Mouse (Mus musculus) heart, embryonic 12.5 days (tissue): ENCODE measurements around the gene Gnptab. TPM values are rescaled to one million over a fixed set of nuclear protein-coding genes. Genes with fewer than 3 reads are reported as not detected.
"Not testable (repeated sequence)": the region's sequence is repeated elsewhere in the genome, so short reads cannot be mapped to it uniquely, and the experiment has no call there.

ENCODE experiments used
- ATAC-seq: fragments of 200-750 bp; cut with Nextera tagmentation; 2 replicates; pipeline ENCODE4 v1.8.0; 2017; ENCODE audit warnings: moderate TSS enrichment, moderate library complexity; ENCODE audit not compliant: insufficient number of reproducible peaks, low FRiP score
- H3K27ac ChIP-seq: fragments of 300-500 bp; sonication (generic); 2 replicates; pipeline ENCODE4 v1.5.1; 2016; ENCODE audit warnings: mild to moderate bottlenecking, moderate library complexity; ENCODE audit not compliant: poor library complexity, severe bottlenecking
- H3K27me3 ChIP-seq: fragments of 300-500 bp; sonication (generic); replicated peaks from 2 replicates; pipeline ENCODE4 v1.6.1; 2016; ENCODE audit warnings: mild to moderate bottlenecking, moderate library complexity
- H3K36me3 ChIP-seq: fragments of 300-500 bp; sonication (generic); 2 replicates; pipeline ENCODE4 v1.6.1; 2016; ENCODE audit warnings: mild to moderate bottlenecking, moderate library complexity
- H3K4me1 ChIP-seq: fragments of 300-500 bp; sonication (generic); replicated peaks from 2 replicates; pipeline ENCODE4 v1.6.1; 2016; ENCODE audit warnings: mild to moderate bottlenecking
- H3K4me2 ChIP-seq: fragments of 300-500 bp; sonication (generic); 2 replicates; pipeline ENCODE4 v1.6.1; 2016; ENCODE audit warnings: mild to moderate bottlenecking, moderate library complexity
- H3K4me3 ChIP-seq: fragments of 300-500 bp; sonication (generic); 2 replicates; pipeline ENCODE4 v1.5.1; 2016; ENCODE audit warnings: mild to moderate bottlenecking
- H3K9ac ChIP-seq: fragments of 300-500 bp; sonication (generic); 2 replicates; pipeline ENCODE4 v1.6.1; 2016; ENCODE audit warnings: mild to moderate bottlenecking, moderate library complexity
- H3K9me3 ChIP-seq: fragments of 300-500 bp; sonication (generic); replicated peaks from 2 replicates; pipeline ENCODE4 v1.6.1; 2016; ENCODE audit warnings: mild to moderate bottlenecking, moderate library complexity
- WGBS: fragments of 180-500 bp; shearing (Covaris S2); methylation state at CpG from one replicate; pipeline ENCODE4 v1.1.7; 2016; 5-methylcytosine and 5-hydroxymethylcytosine counted together
- polyA plus RNA-seq: library from polyadenylated mRNA; unstranded; fragments of >200 nt; fragmentation: Nextera tagmentation; extraction: Ambion mirVana; gene quantifications from 2 replicates; pipeline ENCODE4 v1.2.1, GENCODE M21; 2016

Gene Gnptab
- polyA plus RNA-seq, 1 experiment from 2014 or later, result 11.2 TPM

- H3K27ac ChIP-seq, result no peak within 1 kb of the TSS
- no peak within 1 kb of the TSS for H3K4me3 ChIP-seq
- H3K27me3 ChIP-seq, result no peaks in the 10 kb centered on the region
- no peak within 1 kb of the TSS for H3K9ac ChIP-seq
- H3K4me2 ChIP-seq, result peak within 1 kb of the TSS; percentile 12; the same call in 1 of the 2 replicates
- H3K9me3 ChIP-seq, result no peaks in the 10 kb centered on the region
- peak; percentile 59; the same call in 1 of the 2 replicates for ATAC-seq
- WGBS, result 68% methylated on average over 33 of the region's 33 CpGs
- no peaks in the 10 kb centered on the region for H3K4me1 ChIP-seq
- no peaks in the 10 kb centered on the region for H3K36me3 ChIP-seq
Observed at GRCm38 (mm10) chr10:88459502-88459992, 80.6 kb downstream of the Gnptab start, which contains the start of gene Sycp3. Gene Sycp3 (plus strand): TSS chr10:88459569.

DNA sequence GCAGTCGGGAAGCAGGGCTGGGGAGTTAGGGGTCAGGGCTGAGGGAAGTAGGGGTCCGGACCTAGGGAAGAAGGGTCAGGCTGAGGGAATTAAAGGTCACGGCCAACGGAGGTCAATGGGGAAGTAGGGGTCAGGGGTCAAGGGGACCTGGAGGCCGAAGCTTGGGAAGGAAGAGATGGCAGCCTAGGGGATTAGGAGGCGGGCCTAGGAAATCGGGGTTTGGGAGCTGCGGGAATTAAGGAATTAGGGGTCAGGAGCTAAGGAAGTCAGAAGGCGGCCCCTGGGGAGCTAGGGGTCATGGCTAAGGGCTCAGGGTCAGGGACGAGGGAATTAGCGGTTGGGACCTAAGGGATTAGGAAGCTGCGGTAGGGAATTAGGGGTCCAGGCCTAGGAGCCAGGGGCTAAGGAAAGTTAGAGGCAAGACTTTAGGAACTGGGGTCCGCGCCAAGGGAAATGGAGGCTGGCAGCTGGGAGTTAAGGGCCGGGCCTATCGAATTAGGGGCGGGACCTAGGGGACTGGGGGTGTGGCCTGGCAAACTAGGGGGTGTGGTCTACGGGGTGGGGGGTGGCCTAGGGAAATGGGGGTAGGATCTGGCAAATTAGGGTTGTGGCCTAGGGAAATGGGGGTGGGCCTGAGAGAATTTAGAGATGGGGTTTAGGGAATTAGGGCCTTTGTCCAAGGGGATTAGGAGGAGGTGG lies 81.3 kb downstream of the Gnptab start:
- Histone ChIP-seq H3K4me2 (0 out of 2 replicates have a peak overlapping the region, but pooled peaks have one; percentile 12), H3K4me3 (no peak overlapping the region), H3K4me1 (no peaks in the 10 kb centered on the region), H3K36me3 (no peaks in the 10 kb centered on the region), H3K27me3 (no peaks in the 10 kb centered on the region), H3K27ac (no peak overlapping the region), H3K9me3 (no peaks in the 10 kb centered on the region), H3K9ac (no peak overlapping the region)
- 62% methylated on average over 18 of the region's 18 CpGs for WGBS
- ATAC-seq, result no peak

GRCm38 (mm10) chr10:88482866-88483265 lies 103.9 kb downstream of the Gnptab start:
- ATAC-seq, H3K4me2 ChIP-seq: not testable (repeated sequence)
- 92% methylated on average over 10 of the region's 10 CpGs for WGBS

GRCm38 (mm10) chr10:88488629-88489028 lies 109.7 kb downstream of the Gnptab start:
- H3K4me3 ChIP-seq, result no peak overlapping the region
- ATAC-seq, result no peak
- H3K4me2 ChIP-seq, result no peak overlapping the region
- H3K4me1 ChIP-seq, result 0 out of 2 replicates have a peak, but pooled peaks cover 2% of the 10 kb centered on the region
- no peaks in the 10 kb centered on the region for H3K27me3 ChIP-seq
- 82% methylated on average over 5 of the region's 5 CpGs for WGBS
- H3K9ac ChIP-seq, result no peak overlapping the region
- no peak overlapping the region for H3K27ac ChIP-seq
- peaks cover 13% of the 10 kb centered on the region for H3K36me3 ChIP-seq
- no peaks in the 10 kb centered on the region for H3K9me3 ChIP-seq

More at GRCm38 (mm10) chr10:88482866-88483265, 103.9 kb downstream of the Gnptab start:
- not testable (repeated sequence) for H3K27me3 ChIP-seq, H3K4me1 ChIP-seq, H3K9me3 ChIP-seq, H3K4me3 ChIP-seq, H3K27ac ChIP-seq, H3K9ac ChIP-seq
- H3K36me3 ChIP-seq, result peaks cover 13% of the 10 kb centered on the region

DNA sequence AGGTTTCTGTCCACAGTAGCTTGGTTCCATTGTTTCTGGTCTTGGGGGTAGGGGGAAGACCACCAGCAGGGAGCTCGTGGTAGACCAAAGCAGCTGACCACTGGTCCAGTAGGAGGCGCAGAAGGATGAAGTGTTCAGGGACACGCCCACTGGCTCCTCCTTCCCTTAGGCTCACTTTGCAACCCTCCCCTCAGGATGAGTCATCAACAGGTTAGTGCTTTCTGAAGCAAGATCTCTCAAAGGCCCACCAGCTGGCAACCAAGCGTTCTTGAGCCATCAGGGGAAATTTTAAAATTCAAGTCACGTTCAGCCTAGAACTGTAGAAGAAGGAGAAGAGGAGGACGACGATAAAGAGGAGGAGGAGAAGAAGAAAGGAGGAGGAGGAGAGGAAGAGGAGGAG lies 112.7 kb downstream of the Gnptab start:
- no peak for ATAC-seq
- 0 out of 2 replicates have a peak, but pooled peaks cover 2% of the 10 kb centered on the region for H3K4me1 ChIP-seq
- H3K4me2 ChIP-seq, result no peak overlapping the region
- no peaks in the 10 kb centered on the region for H3K9me3 ChIP-seq
- H3K4me3 ChIP-seq, result no peak overlapping the region
- H3K27me3 ChIP-seq, result no peaks in the 10 kb centered on the region
- H3K9ac ChIP-seq, result no peak overlapping the region
- WGBS, result 52% methylated on average over 7 of the region's 7 CpGs
- no peaks in the 10 kb centered on the region for H3K36me3 ChIP-seq
- no peak overlapping the region for H3K27ac ChIP-seq

- Histone ChIP-seq H3K27ac (no peak overlapping the region), H3K9me3 (no peaks in the 10 kb centered on the region), H3K4me2 (no peak overlapping the region), H3K4me3 (no peak overlapping the region), H3K4me1 (peaks cover 7% of the 10 kb centered on the region; the same call in 1 of the 2 replicates), H3K27me3 (no peaks in the 10 kb centered on the region), H3K9ac (no peak overlapping the region), H3K36me3 (no peaks in the 10 kb centered on the region)
- WGBS, result 84% methylated on average over 8 of the region's 8 CpGs
- ATAC-seq, result no peak
Observed at GRCm38 (mm10) chr10:88492658-88493057, 113.7 kb downstream of the Gnptab start.

GRCm38 (mm10) chr10:88494959-88495587 lies 116.1 kb downstream of the Gnptab start:
- Histone ChIP-seq H3K9me3 (no peaks in the 10 kb centered on the region; the same call in 1 of the 2 replicates), H3K36me3 (no peaks in the 10 kb centered on the region), H3K4me2 (no peak overlapping the region), H3K9ac (no peak overlapping the region), H3K4me3 (no peak overlapping the region), H3K4me1 (peaks cover 5% of the 10 kb centered on the region; the same call in 1 of the 2 replicates), H3K27ac (no peak overlapping the region), H3K27me3 (no peaks in the 10 kb centered on the region)
- ATAC-seq, result no peak
- WGBS, result 64% methylated on average over 4 of the region's 4 CpGs

Other genes starting within 250 kb of the Gnptab start
- gene Parpbp, start 232.2 kb upstream of the Gnptab start, polyA plus RNA-seq, result 12.6 and 14.1 TPM in 2 replicates
- 39.0 and 42.4 TPM in 2 replicates for gene Nup37, start 232.1 kb upstream of the Gnptab start, polyA plus RNA-seq
- 35.7 and 46.5 TPM in 2 replicates for gene Washc3, start 178.0 kb upstream of the Gnptab start, polyA plus RNA-seq
- 0.91 and 1.2 TPM in 2 replicates for gene Dram1, start 52 bp upstream of the Gnptab start, polyA plus RNA-seq
- gene Sycp3, start 80.4 kb downstream of the Gnptab start, polyA plus RNA-seq, result 0.50 TPM in 1 of 2 replicates, not detected in the other
- gene Chpt1, start 124.9 kb downstream of the Gnptab start, polyA plus RNA-seq, result 38.3 and 38.5 TPM in 2 replicates
- 7.2 and 7.3 TPM in 2 replicates for gene Mybpc1, start 226.0 kb downstream of the Gnptab start, polyA plus RNA-seq